In genomic region chr11:33309566-33309965, GRCm38 (mm10) we compare ENCODE assay signal across 23 mouse cellular contexts. TPM values are rescaled to one million over a fixed set of nuclear protein-coding genes. Genes with fewer than 3 reads are reported as not detected.
DNase-seq lines count a peak whose midpoint lies in the region; ATAC-seq and TF ChIP-seq lines count a peak whose summit lies in the region.
"Had no signal": no experiment of that assay in that cellular context is flagged by ENCODE, and none has a peak within 500 bp of the region (broad histone marks: within the 10 kb centered on the region; RNA-seq: fewer than 3 reads in every experiment).

No protein-coding gene starts in this region.

- no peak overlapping the region for H3K4me2 ChIP-seq in kidney, embryonic 15.5 days
- no peak overlapping the region for H3K4me2 ChIP-seq in limb, embryonic 14.5 days (replicated peaks; ENCODE audit: low read depth, low read length, severe bottlenecking)
- H3K4me2 ChIP-seq in embryonic facial prominence, embryonic 11.5 days (ENCODE audit: low read depth, low read length) = no peak overlapping the region
- H3K4me2 ChIP-seq: embryonic facial prominence, embryonic 13.5 days; forebrain, embryonic 13.5 days; forebrain, embryonic 15.5 days had no signal

- H3K4me1 ChIP-seq in kidney, embryonic 15.5 days = peaks cover 3% of the 10 kb centered on the region; the same call in 1 of the 2 replicates
- H3K4me1 ChIP-seq in limb, embryonic 14.5 days (ENCODE audit: control insufficient read depth, insufficient read depth, low read length) = no peaks in the 10 kb centered on the region
- peaks cover 7% of the 10 kb centered on the region for H3K4me1 ChIP-seq in limb, embryonic 10.5 days
- no peaks in the 10 kb centered on the region for H3K4me1 ChIP-seq in embryonic facial prominence, embryonic 11.5 days (ENCODE audit: control insufficient read depth, insufficient read depth, low read length)
- H3K4me1 ChIP-seq: embryonic facial prominence, embryonic 13.5 days; forebrain, embryonic 13.5 days; forebrain, embryonic 15.5 days had no signal

- no peak for TF ChIP-seq POLR2A in limb, embryonic 14.5 days (IDR thresholded peaks at IDR 0.05; ENCODE audit: borderline replicate concordance, extremely low read depth, insufficient read depth, insufficient read length)

- H3K9ac ChIP-seq in kidney, embryonic 15.5 days = no peak overlapping the region
- no peak overlapping the region for H3K9ac ChIP-seq in limb, embryonic 14.5 days (ENCODE audit: low read depth, low read length, severe bottlenecking)
- H3K9ac ChIP-seq in embryonic facial prominence, embryonic 11.5 days (replicated peaks; ENCODE audit: low read length) = no peak overlapping the region
- H3K9ac ChIP-seq: embryonic facial prominence, embryonic 13.5 days; forebrain, embryonic 13.5 days; forebrain, embryonic 15.5 days; forebrain, postnatal 0 days had no signal

- DNase-seq in kidney, postnatal 4 days = no peak
- no peak for DNase-seq in limb, embryonic 14.5 days (ENCODE audit: low spot score)
- DNase-seq in limb, embryonic 10.5 days (ENCODE audit: low spot score) = no peak
- peak; percentile 61 for DNase-seq in embryonic facial prominence, embryonic 11.5 days (ENCODE audit: low spot score)
- no peak for DNase-seq in frontal cortex, adult 2 months (ENCODE audit: extremely low spot score in 1 of 2, low spot score in 1 of 2)
- no peak for DNase-seq in right cerebral cortex, adult 2 months (ENCODE audit: low spot score in 2 of 2)
- DNase-seq: adrenal gland, adult 2 months; adrenal gland, postnatal 10 days; adrenal gland, postnatal 25 days; cerebellum, adult 11 months; cerebellum, adult 18-20 months; cerebellum, adult 8-10 months; cerebellum, adult 9-11 months; cerebellum, postnatal 14 days; cerebellum, postnatal 36 days; embryo, embryonic 11 days; forebrain, postnatal 0 days had no signal

- 0 out of 2 replicates have a peak, but pooled peaks have one; percentile 43 for ATAC-seq in kidney, embryonic 15.5 days (replicated peaks; ENCODE audit: low FRiP score)
- ATAC-seq in limb, embryonic 14.5 days (ENCODE audit: low FRiP score, low read depth) = peak; percentile 50; the same call in 1 of the 2 replicates
- ATAC-seq in embryonic facial prominence, embryonic 11.5 days (replicated peaks; ENCODE audit: insufficient number of reproducible peaks, low FRiP score, low TSS enrichment, low read depth) = 0 out of 2 replicates have a peak, but pooled peaks have one; percentile 39
- ATAC-seq: forebrain, embryonic 13.5 days; forebrain, embryonic 15.5 days; forebrain, postnatal 0 days had no signal

- H3K36me3 ChIP-seq in kidney, embryonic 15.5 days = no peaks in the 10 kb centered on the region
- no peaks in the 10 kb centered on the region for H3K36me3 ChIP-seq in limb, embryonic 14.5 days (ENCODE audit: control insufficient read depth, insufficient read depth, low read length)
- H3K36me3 ChIP-seq in limb, embryonic 10.5 days = no peaks in the 10 kb centered on the region
- no peaks in the 10 kb centered on the region for H3K36me3 ChIP-seq in embryonic facial prominence, embryonic 11.5 days (replicated peaks; ENCODE audit: control insufficient read depth, insufficient read depth, low read depth, low read length)
- H3K36me3 ChIP-seq: embryonic facial prominence, embryonic 13.5 days; forebrain, embryonic 15.5 days had no signal

- no peak overlapping the region for H3K4me3 ChIP-seq in kidney, embryonic 15.5 days (replicated peaks)
- H3K4me3 ChIP-seq in limb, embryonic 14.5 days (replicated peaks; ENCODE audit: low read length) = no peak overlapping the region
- H3K4me3 ChIP-seq in limb, embryonic 10.5 days = no peak overlapping the region
- no peak overlapping the region for H3K4me3 ChIP-seq in embryonic facial prominence, embryonic 11.5 days (ENCODE audit: low read depth, low read length)
- H3K4me3 ChIP-seq: embryonic facial prominence, embryonic 13.5 days; forebrain, embryonic 13.5 days; forebrain, embryonic 15.5 days had no signal

- 45% methylated on average over 4 of the region's 4 CpGs for WGBS in kidney, embryonic 15.5 days
- WGBS in limb, embryonic 14.5 days = 59% methylated on average over 4 of the region's 4 CpGs
- 83% methylated on average over 4 of the region's 4 CpGs for WGBS in limb, embryonic 10.5 days
- 44% methylated on average over 4 of the region's 4 CpGs for WGBS in embryonic facial prominence, embryonic 11.5 days

- H3K27me3 ChIP-seq in kidney, embryonic 15.5 days = no peaks in the 10 kb centered on the region
- H3K27me3 ChIP-seq in limb, embryonic 14.5 days (ENCODE audit: control insufficient read depth, insufficient read depth, low read length) = no peaks in the 10 kb centered on the region
- H3K27me3 ChIP-seq in limb, embryonic 10.5 days (ENCODE audit: low read depth, poor library complexity, severe bottlenecking) = no peaks in the 10 kb centered on the region
- no peaks in the 10 kb centered on the region for H3K27me3 ChIP-seq in embryonic facial prominence, embryonic 11.5 days (ENCODE audit: control insufficient read depth, insufficient read depth, low read length)
- H3K27me3 ChIP-seq: embryonic facial prominence, embryonic 13.5 days; forebrain, embryonic 13.5 days; forebrain, embryonic 15.5 days had no signal

- no peak overlapping the region for H3K27ac ChIP-seq in kidney, embryonic 15.5 days
- no peak overlapping the region for H3K27ac ChIP-seq in limb, embryonic 14.5 days (replicated peaks; ENCODE audit: low read depth, low read length)
- no peak overlapping the region for H3K27ac ChIP-seq in limb, embryonic 10.5 days
- no peak overlapping the region for H3K27ac ChIP-seq in embryonic facial prominence, embryonic 11.5 days (replicated peaks; ENCODE audit: low read depth, low read length)
- H3K27ac ChIP-seq: embryonic facial prominence, embryonic 13.5 days; forebrain, embryonic 13.5 days; forebrain, embryonic 15.5 days had no signal

- H3K9me3 ChIP-seq in kidney, embryonic 15.5 days (replicated peaks) = no peaks in the 10 kb centered on the region
- no peaks in the 10 kb centered on the region for H3K9me3 ChIP-seq in limb, embryonic 14.5 days (ENCODE audit: control insufficient read depth, low read length)
- no peaks in the 10 kb centered on the region for H3K9me3 ChIP-seq in limb, embryonic 10.5 days (replicated peaks)
- no peaks in the 10 kb centered on the region for H3K9me3 ChIP-seq in embryonic facial prominence, embryonic 11.5 days (replicated peaks; ENCODE audit: control insufficient read depth, low read length)
- H3K9me3 ChIP-seq: embryonic facial prominence, embryonic 13.5 days; forebrain, embryonic 13.5 days; forebrain, embryonic 15.5 days had no signal

RNA-seq across cellular contexts. Expression of gene Gm12117, which starts 33.0 kb away (rescaled TPM):
- polyA plus RNA-seq in kidney, embryonic 15.5 days (2015; fragmentation: Nextera tagmentation; extraction: Ambion mirVana) = not detected in 2 replicates
- polyA plus RNA-seq in limb, embryonic 14.5 days (2012; rRNA removed) = 0.24 TPM in 1 of 2 replicates, not detected in the other
- not detected in 2 replicates for polyA plus RNA-seq in limb, embryonic 14.5 days (2014; fragmentation: Nextera tagmentation; extraction: Ambion mirVana)
- not detected in 2 replicates for polyA plus RNA-seq in limb, embryonic 10.5 days (2016; fragmentation: Nextera tagmentation; extraction: Ambion mirVana)
- polyA plus RNA-seq in embryonic facial prominence, embryonic 11.5 days (2014; fragmentation: Nextera tagmentation; extraction: Ambion mirVana) = not detected in 2 replicates
- 0.24 and 1.0 TPM in 2 replicates for polyA plus RNA-seq in frontal cortex, adult 2 months (2012; rRNA removed)
- polyA plus RNA-seq: adrenal gland, adult 2 months; C2C12; embryonic facial prominence, embryonic 13.5 days; forebrain, embryonic 11.5 days; forebrain, embryonic 13.5 days; forebrain, embryonic 15.5 days; forebrain, postnatal 0 days had no signal
